Mouse (Mus musculus) heart, embryonic 13.5 days (tissue): ENCODE results near the gene Lrrc45. TPM values are rescaled to one million over a fixed set of nuclear protein-coding genes. Genes with fewer than 3 reads are reported as not detected.

Source experiments
- ATAC-seq: fragments of 200-750 bp; cut with Nextera tagmentation; 2 replicates; pipeline ENCODE4 v1.8.0; 2017; ENCODE audit warnings: moderate TSS enrichment; ENCODE audit not compliant: insufficient number of reproducible peaks, low FRiP score, low TSS enrichment; ENCODE audit errors: extremely low read depth
- H3K27ac ChIP-seq: fragments of 300-500 bp; sonication (generic); replicated peaks from 2 replicates; pipeline ENCODE4 v1.5.1; 2015; ENCODE audit warnings: moderate library complexity, mild to moderate bottlenecking, inconsistent platforms
- H3K27me3 ChIP-seq: fragments of 300-500 bp; sonication (generic); replicated peaks from 2 replicates; pipeline ENCODE4 v1.6.1; 2015; ENCODE audit warnings: mild to moderate bottlenecking, inconsistent platforms
- H3K36me3 ChIP-seq: fragments of 300-500 bp; sonication (generic); 2 replicates; pipeline ENCODE4 v1.6.1; 2015; ENCODE audit warnings: mild to moderate bottlenecking, inconsistent platforms
- H3K4me1 ChIP-seq: fragments of 300-500 bp; sonication (generic); 2 replicates; pipeline ENCODE4 v1.6.1; 2015; ENCODE audit warnings: inconsistent platforms
- H3K4me2 ChIP-seq: fragments of 300-500 bp; sonication (generic); 2 replicates; pipeline ENCODE4 v1.6.1; 2015; ENCODE audit warnings: inconsistent platforms, mild to moderate bottlenecking, moderate library complexity
- H3K4me3 ChIP-seq: fragments of 300-500 bp; sonication (generic); 2 replicates; pipeline ENCODE4 v1.5.1; 2015; ENCODE audit warnings: moderate library complexity, mild to moderate bottlenecking, inconsistent platforms
- H3K9ac ChIP-seq: fragments of 300-500 bp; sonication (generic); 2 replicates; pipeline ENCODE4 v1.6.1; 2015; ENCODE audit warnings: inconsistent platforms, mild to moderate bottlenecking, moderate library complexity
- H3K9me3 ChIP-seq: fragments of 300-500 bp; sonication (generic); 2 replicates; pipeline ENCODE4 v1.6.1; 2016; ENCODE audit warnings: inconsistent platforms
- WGBS: fragments of 180-500 bp; shearing (Covaris S2); methylation state at CpG from one replicate; pipeline ENCODE4 v1.1.7; 2015; ENCODE audit warnings: mixed read lengths; 5-methylcytosine and 5-hydroxymethylcytosine counted together
- polyA plus RNA-seq: library from polyadenylated mRNA; unstranded; fragments of >200 nt; fragmentation: Nextera tagmentation; extraction: Ambion mirVana; gene quantifications from 2 replicates; pipeline ENCODE4 v1.2.1, GENCODE M21; 2015

The Lrrc45 gene
- polyA plus RNA-seq, 1 experiment from 2014 or later: 28.1 TPM

GRCm38 (mm10) chr11:120684660-120685059 lies 29.1 kb upstream of the Lrrc45 start:
- ATAC-seq: no peak
- Histone ChIP-seq H3K9me3 (no peaks in the 10 kb centered on the region), H3K4me1 (peaks cover 9% of the 10 kb centered on the region), H3K27ac (no peak overlapping the region), H3K4me3 (no peak overlapping the region), H3K9ac (no peak overlapping the region), H3K27me3 (no peaks in the 10 kb centered on the region), H3K4me2 (no peak overlapping the region), H3K36me3 (peaks cover 76% of the 10 kb centered on the region)
- 56% methylated on average over 2 of the region's 2 CpGs for WGBS

GRCm38 (mm10) chr11:120686650-120687272 lies 27.0 kb upstream of the Lrrc45 start:
- Histone ChIP-seq H3K36me3 (peaks cover 74% of the 10 kb centered on the region), H3K4me2 (no peak overlapping the region), H3K27ac (peak overlapping the region; percentile 24; the same call in 1 of the 2 replicates), H3K9me3 (no peaks in the 10 kb centered on the region), H3K9ac (peak overlapping the region; percentile 24; the same call in 1 of the 2 replicates), H3K4me1 (peaks cover 9% of the 10 kb centered on the region), H3K27me3 (no peaks in the 10 kb centered on the region), H3K4me3 (no peak overlapping the region)
- 86% methylated on average over 20 of the region's 20 CpGs for WGBS
- no peak for ATAC-seq

- no peaks in the 10 kb centered on the region for H3K9me3 ChIP-seq
- peaks cover 79% of the 10 kb centered on the region for H3K36me3 ChIP-seq
- no peak overlapping the region for H3K4me3 ChIP-seq
- no peaks in the 10 kb centered on the region for H3K27me3 ChIP-seq
- no peak overlapping the region for H3K9ac ChIP-seq
- no peak for ATAC-seq
- peaks cover 19% of the 10 kb centered on the region for H3K4me1 ChIP-seq
- H3K27ac ChIP-seq: no peak overlapping the region
- 81% methylated on average over 3 of the region's 3 CpGs for WGBS
- H3K4me2 ChIP-seq: no peak overlapping the region
These were observed 24.4 kb upstream of the Lrrc45 start for GRCm38 (mm10) chr11:120689365-120689764.

- H3K36me3 ChIP-seq: peaks cover 73% of the 10 kb centered on the region
- H3K4me3 ChIP-seq: no peak overlapping the region
- WGBS: 80% methylated on average over 4 of the region's 4 CpGs
- 0 out of 2 replicates have a peak overlapping the region, but pooled peaks have one; percentile 10 for H3K27ac ChIP-seq
- no peaks in the 10 kb centered on the region for H3K27me3 ChIP-seq
- no peaks in the 10 kb centered on the region for H3K9me3 ChIP-seq
- peaks cover 40% of the 10 kb centered on the region for H3K4me1 ChIP-seq
- ATAC-seq: no peak
- H3K9ac ChIP-seq: no peak overlapping the region
- no peak overlapping the region for H3K4me2 ChIP-seq
These were observed 21.2 kb upstream of the Lrrc45 start for GRCm38 (mm10) chr11:120692471-120693011.

- Histone ChIP-seq H3K27me3 (no peaks in the 10 kb centered on the region), H3K27ac (no peak overlapping the region), H3K9me3 (no peaks in the 10 kb centered on the region), H3K4me2 (no peak overlapping the region), H3K36me3 (peaks cover 64% of the 10 kb centered on the region), H3K9ac (no peak overlapping the region), H3K4me1 (peaks cover 50% of the 10 kb centered on the region), H3K4me3 (no peak overlapping the region)
- 75% methylated on average over 3 of the region's 3 CpGs for WGBS
- no peak for ATAC-seq
These were observed 20.3 kb upstream of the Lrrc45 start for GRCm38 (mm10) chr11:120693461-120693860.

GRCm38 (mm10) chr11:120695184-120695583 lies 18.5 kb upstream of the Lrrc45 start:
- H3K4me1 ChIP-seq: peaks cover 58% of the 10 kb centered on the region
- WGBS: 19% methylated on average over 4 of the region's 4 CpGs
- peak overlapping the region; percentile 76 for H3K27ac ChIP-seq
- H3K36me3 ChIP-seq: peaks cover 57% of the 10 kb centered on the region
- H3K4me3 ChIP-seq: no peak overlapping the region
- ATAC-seq: peak; percentile 37; the same call in 1 of the 2 replicates
- H3K9ac ChIP-seq: peak overlapping the region; percentile 61
- H3K27me3 ChIP-seq: no peaks in the 10 kb centered on the region
- no peaks in the 10 kb centered on the region for H3K9me3 ChIP-seq
- H3K4me2 ChIP-seq: peak overlapping the region; percentile 18; the same call in 1 of the 2 replicates

- Histone ChIP-seq H3K9me3 (no peaks in the 10 kb centered on the region), H3K9ac (peak overlapping the region; percentile 61), H3K36me3 (peaks cover 56% of the 10 kb centered on the region), H3K4me2 (0 out of 2 replicates have a peak overlapping the region, but pooled peaks have one; percentile 18), H3K27me3 (no peaks in the 10 kb centered on the region), H3K4me1 (peaks cover 58% of the 10 kb centered on the region), H3K27ac (peak overlapping the region; percentile 76), H3K4me3 (no peak overlapping the region)
- 57% methylated on average over 12 of the region's 12 CpGs for whole genome bisulfite sequencing
- no peak for ATAC-seq
These were observed 18.1 kb upstream of the Lrrc45 start for GRCm38 (mm10) chr11:120695641-120696040.

- no peaks in the 10 kb centered on the region for H3K27me3 ChIP-seq
- no peak overlapping the region for H3K9ac ChIP-seq
- WGBS: 83% methylated on average over 6 of the region's 6 CpGs
- H3K36me3 ChIP-seq: peaks cover 59% of the 10 kb centered on the region
- no peak overlapping the region for H3K4me2 ChIP-seq
- no peak overlapping the region for H3K4me3 ChIP-seq
- H3K9me3 ChIP-seq: no peaks in the 10 kb centered on the region
- ATAC-seq: no peak
- 0 out of 2 replicates have a peak overlapping the region, but pooled peaks have one; percentile 84 for H3K27ac ChIP-seq
- H3K4me1 ChIP-seq: peaks cover 58% of the 10 kb centered on the region
These were observed 17.2 kb upstream of the Lrrc45 start for GRCm38 (mm10) chr11:120696568-120696967.

- Histone ChIP-seq H3K9ac (peak overlapping the region; percentile 68), H3K4me3 (no peak overlapping the region), H3K36me3 (peaks cover 64% of the 10 kb centered on the region), H3K4me2 (no peak overlapping the region), H3K9me3 (no peaks in the 10 kb centered on the region), H3K27ac (peak overlapping the region; percentile 84), H3K4me1 (peaks cover 48% of the 10 kb centered on the region), H3K27me3 (no peaks in the 10 kb centered on the region)
- 29% methylated on average over 10 of the region's 10 CpGs for WGBS
- ATAC-seq: no peak; the same call in 1 of the 2 replicates
These were observed 16.0 kb upstream of the Lrrc45 start for GRCm38 (mm10) chr11:120697741-120698140.

- no peak for ATAC-seq
- Histone ChIP-seq H3K4me2 (peak overlapping the region; percentile 48), H3K9ac (peak overlapping the region; percentile 71)
These were observed 9.8 kb upstream of the Lrrc45 start for GRCm38 (mm10) chr11:120703696-120704454.

More at GRCm38 (mm10) chr11:120703696-120704454, 9.8 kb upstream of the Lrrc45 start:
- no peaks in the 10 kb centered on the region for H3K9me3 ChIP-seq
- H3K36me3 ChIP-seq: peaks cover 38% of the 10 kb centered on the region
- H3K27me3 ChIP-seq: no peaks in the 10 kb centered on the region
- H3K4me3 ChIP-seq: 0 out of 2 replicates have a peak overlapping the region, but pooled peaks have one; percentile 3
- H3K4me1 ChIP-seq: peaks cover 55% of the 10 kb centered on the region
- peak overlapping the region; percentile 89 for H3K27ac ChIP-seq
- WGBS: 46% methylated on average over 15 of the region's 15 CpGs
